Mouse (Mus musculus): Measurements from ENCODE around the gene Bsn.

GRCm38 (mm10) chr9:108052885-108053664, 137.1 kb downstream of the Bsn start, which contains the start of gene Amigo3:
- TF ChIP-seq GATA1 (IDR thresholded peaks at IDR 0.05; ENCODE audit: borderline replicate concordance, low read length): no peak
- no peak for TF ChIP-seq FLI1 (IDR thresholded peaks at IDR 0.05; ENCODE audit: low read length)
